Mouse (Mus musculus) lung, postnatal 0 days (tissue): ENCODE data around the gene Adipoq.
A peak's percentile ranks its signal among the peaks of the same experiment; 100 is the strongest.

ENCODE experiments used
- CTCF ChIP-seq: IDR thresholded peaks from 2 replicates; pipeline ENCODE4 v1.5.1; 2016; ENCODE audit warnings: antibody characterized with exemption, mild to moderate bottlenecking
- EP300 ChIP-seq: IDR thresholded peaks from 2 replicates; pipeline ENCODE4 v1.6.1; 2016; ENCODE audit warnings: antibody characterized with exemption, mild to moderate bottlenecking, control low read depth

- no peak for TF ChIP-seq CTCF
- peak; percentile 72 for TF ChIP-seq EP300
Observed at GRCm38 (mm10) chr16:23124398-23124797, 21.9 kb upstream of the Adipoq start.
